Mouse (Mus musculus) adrenal gland, adult 18-20 months (tissue): ENCODE data around the gene Aldoc. TPM values are rescaled to one million over a fixed set of nuclear protein-coding genes. Genes with fewer than 3 reads are reported as not detected.

Source experiments
- DNase-seq, 2 experiments: peaks; one replicate each; pipeline ENCODE4 v3.0.0; 2021 to 2022; ENCODE audit warnings: low spot score in 2 of 2
- total RNA-seq, 2 experiments: library from RNA; stranded (reverse); gene quantifications; 1 replicate in 1 of 2; 2 replicates in 1 of 2; pipeline ENCODE4 v1.2.3; 2021

The Aldoc gene
- total RNA-seq, 2 experiments from 2014 or later, result 20.8 to 26.9 TPM

DNA sequence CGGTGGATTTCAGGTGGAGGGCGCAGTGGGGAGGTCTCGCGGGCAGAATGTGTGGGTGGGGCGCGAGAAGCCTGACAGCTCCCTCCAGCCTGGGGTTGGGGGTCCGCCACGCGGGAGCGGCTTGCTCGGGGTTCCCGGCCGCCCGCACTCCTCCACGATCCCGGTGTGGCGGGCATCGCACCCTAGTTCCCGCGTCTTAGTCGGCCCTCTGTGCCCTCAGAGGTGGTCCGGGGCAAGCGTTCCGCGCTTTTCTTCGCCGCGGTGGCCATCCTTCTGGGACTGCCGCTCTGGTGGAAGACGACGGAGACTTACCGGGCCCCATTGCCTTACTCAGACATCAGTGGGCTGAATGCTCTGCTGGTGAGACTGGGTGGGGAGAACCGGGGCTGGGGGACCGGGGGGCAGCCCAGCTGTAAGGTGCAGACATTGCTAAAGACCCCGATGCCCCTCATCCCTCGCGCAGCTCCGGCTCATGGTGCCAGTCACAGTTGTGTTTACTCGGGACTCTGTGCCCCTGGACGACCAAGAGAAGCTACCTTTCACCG is 5.8 kb downstream of the Aldoc start:
- no peak for DNase-seq

DNA sequence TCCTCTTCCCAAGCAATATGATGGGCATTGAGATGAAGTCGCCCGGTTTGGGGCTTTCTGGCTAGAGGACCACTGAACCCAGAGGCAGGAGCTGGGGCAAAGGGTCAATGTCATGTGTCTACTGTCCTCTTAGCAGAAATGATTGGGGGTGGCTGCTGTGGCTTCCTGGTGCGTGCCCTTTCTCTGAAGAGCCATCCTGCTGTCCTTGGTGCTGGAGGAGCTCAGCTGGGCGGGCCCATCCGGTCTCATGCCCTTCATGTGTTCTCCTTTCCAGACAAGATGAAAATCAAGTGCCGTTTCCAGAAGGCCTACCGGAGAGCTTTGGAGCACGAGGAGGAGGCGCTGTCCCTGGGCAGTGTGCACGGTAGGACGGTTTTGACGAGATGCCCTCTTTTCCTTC is 9.9 kb downstream of the Aldoc start:
- DNase-seq, result no peak

DNA sequence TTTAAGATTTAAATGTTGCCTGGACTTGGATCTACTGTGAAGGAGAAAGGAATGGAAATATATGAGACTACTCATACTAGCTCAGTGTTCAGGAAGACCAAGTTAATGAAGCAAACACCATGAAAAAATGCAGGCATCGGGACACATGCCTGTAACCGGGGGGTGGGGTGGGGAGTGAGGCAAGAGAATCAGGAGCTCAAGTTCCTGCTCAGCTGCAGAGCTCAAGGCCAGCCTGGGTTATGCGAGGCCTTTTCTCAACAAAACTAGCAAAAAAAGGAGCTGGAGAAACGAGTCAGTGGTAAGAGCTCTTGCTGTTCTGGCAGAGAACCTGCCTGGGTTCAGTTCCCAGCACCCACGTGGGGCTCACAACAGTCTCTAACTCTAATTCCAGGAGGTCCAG is 11.2 kb downstream of the Aldoc start:
- no peak for DNase-seq

DNA sequence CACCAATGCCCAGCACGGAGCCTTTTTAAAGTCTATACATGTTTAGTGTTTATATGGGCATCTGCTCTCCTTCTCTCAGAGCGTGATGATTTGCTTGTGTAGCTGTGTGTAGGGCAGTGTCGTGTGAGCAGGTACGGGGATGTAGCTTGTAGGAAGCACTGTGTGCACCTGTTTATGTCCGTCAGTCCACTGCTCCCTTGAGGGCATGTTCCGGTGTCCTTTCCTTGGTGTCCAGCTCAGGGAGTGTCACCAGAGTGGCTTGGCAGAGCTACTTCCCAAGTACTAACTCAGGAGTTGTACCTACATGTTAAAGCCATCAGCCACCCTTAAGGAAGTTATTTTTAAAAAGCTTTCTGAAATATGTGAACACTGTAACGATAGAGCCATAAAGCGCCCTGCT is 14.3 kb downstream of the Aldoc start:
- DNase-seq, result no peak

DNA sequence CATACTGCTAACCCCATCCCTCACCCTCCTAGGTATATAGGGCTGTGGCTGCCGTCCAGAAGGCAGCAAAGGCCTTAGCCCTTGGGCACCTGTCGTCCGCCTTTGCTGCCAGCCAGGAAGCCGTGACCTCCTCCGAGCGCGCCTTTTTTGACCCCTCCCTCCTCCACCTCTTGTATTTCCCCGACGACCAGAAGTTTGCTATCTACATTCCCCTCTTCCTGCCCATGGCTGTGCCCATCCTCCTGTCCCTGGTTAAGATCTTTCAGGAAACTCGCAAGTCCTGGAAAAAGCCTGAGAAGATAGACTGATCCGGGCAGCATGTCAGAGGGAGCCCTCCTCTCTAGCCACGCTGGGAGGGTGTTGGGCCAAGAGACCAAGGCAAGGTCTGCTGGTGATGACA is 18.9 kb downstream of the Aldoc start:
- DNase-seq, result no peak

DNA sequence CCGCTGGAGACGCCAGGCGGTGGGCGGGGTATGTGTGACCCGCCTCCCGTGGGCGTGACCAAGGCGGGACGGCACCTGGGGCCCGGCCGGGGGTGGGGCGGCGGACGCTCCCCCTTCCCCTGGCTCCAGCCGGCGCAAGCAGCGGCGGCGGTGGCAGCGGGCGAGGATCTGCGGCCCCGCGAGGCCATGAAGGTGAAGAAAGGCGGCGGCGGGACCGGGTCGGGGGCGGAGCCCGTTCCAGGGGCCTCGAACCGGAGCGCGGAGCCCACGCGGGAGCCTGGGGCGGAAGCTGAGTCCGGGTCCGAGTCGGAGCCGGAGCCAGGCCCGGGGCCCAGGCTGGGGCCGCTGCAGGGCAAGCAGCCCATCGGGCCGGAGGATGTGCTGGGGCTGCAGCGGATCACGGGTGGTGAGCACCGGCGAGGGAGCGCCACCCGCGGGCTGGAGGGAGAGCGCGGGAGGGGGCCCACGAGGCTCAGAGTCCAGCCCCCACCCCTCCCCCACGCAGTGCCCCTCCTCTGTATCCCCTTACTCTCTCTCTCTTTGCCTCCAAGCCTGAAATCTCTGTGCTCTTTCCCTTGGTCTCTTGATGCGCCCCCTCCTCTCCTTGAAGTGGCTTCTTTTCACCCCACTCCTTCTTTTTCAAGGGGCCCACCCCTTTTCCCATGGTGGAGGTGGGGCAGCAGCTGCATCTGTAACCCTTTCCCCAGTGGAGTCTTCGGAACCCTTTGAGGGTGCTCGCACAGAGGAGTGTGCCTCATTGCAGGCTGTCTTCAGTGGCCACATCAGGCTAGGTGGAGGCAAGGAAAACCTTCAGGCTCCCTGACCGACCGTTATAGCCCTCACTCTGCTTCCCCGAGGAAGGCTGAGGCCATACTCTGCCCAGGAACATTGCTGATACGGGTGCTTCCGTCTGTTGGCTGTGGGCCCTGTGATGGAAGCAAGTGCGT is 20.9 kb downstream of the Aldoc start, which contains the start of gene Unc119:
Gene Unc119 (plus strand): TSS at position 102 of the 947 bp plus-strand sequence.
- DNase-seq, result peak; percentile 84 to 85

DNA sequence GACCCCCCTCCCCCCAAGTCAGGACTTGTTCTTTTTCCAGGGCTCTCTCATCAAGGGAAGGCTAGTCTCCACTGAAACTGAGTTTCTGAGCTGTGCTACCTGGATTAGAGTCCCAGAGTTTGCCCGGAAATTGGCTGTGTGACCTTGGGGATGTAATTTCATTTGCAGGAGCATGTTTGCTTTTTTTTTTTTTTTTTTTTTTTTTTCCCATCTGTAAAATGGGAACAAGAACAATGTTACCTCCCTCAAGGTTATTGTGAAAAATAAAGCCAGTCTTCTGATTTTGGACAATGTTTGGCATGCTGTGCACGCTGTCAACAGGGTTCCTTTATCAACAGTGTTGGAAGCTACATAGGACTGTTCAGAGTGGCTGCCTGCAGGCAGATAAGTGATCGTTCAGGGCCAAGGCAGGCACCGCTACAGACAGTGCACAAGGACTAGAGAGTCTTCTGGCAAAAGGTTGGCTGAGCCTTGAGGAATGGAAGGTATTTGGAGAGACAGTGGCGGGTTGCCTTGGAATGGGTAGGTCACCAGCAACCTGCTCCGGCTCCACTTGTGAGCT is 21.6 kb downstream of the Aldoc start:
- no peak for DNase-seq

DNA sequence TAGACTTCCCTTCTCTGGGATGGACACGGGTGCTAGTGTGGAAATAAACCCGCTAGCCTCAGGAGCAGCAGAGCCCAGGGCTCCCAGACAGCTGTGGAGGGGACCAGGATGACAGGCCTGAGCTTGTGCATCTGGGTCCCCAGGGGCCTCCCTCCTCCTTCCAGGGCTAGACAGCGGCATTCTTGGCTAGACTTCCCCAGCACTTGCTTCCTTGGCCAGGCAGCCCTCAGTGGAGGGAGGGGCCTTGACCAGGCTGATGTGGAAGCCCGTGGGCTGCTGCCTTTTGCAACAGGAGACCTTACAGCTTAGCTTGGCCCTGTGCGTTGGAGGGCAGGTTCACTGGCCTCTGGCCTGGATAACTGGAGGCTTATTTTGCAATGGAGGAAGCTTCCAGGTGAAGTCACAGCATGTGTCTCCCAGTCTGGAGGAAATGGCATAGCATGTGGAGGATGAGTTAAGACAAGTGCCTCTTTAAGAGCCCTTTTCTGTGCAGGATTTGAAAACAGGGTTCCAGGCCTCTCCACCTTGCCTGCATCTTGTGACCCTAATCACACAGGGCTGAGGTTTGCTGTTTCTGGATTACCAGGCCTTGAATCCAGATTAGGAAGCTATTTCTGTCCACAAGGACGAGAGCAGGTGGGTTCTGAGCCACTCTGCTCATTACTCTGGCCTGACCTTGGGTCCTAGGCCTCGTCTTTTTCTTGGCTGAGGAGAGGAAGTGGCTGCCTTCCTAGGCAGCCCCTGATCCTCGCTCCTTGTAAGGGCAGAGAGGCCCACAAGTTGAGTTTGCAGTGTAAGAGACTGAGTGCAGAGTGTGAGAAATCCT is 22.3 kb downstream of the Aldoc start:
- DNase-seq, result no peak

DNA sequence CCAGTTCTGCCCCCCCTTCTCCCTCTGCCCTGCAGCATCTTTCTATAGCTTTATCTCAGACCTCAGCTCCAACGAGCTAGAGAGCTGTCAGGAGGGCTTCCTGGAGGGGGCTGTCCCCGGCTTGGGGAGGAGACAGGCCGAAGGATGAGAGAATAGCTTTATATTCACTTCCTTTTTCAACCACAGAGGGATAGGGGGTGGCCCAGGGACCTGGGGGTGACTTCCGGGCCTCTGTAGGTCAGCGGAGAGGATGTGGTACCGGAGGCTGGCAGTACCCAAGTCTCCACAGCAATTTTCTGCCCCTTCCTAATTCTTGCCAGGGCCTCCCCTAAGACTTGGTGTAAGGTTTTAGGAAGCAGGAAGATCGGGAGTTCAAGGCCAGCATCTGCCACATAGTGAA is 23.0 kb downstream of the Aldoc start:
- DNase-seq, result no peak

DNA sequence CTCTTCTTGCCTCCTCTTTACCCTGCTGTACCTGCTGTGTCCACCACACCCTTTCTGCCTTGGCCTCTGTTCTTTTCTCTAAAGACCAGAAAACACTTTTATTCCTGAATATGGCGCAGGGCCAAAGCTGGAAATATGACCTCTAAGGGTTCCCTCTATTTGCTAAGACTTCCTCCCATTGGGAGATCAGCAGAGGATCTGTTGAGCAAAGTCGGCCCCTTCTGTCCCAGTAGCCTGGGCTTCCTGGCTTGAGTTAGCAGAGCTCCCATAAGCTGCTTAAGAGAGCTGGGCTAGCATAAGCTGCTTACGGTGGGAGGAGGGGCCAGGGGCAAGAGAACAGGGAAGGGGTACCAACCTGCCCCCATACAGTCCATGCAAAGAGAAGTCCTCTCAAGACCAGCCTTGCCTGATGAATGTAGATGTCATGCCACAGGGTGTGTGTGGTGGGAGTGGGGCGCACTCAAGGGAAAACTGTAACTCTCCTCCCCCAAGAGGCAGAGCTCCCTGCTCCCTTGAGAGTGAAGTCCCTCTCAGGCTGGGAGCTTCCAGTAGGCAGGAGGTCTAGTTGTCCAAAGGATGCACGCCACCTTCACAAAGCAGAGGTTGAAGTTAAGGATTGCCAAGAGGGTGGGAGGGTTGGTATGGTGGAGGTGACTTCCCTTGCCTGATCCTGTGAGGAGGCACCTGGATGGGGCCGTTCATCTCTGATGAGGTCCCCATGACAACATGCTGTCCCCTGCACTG is 23.7 kb downstream of the Aldoc start:
- DNase-seq, result no peak

DNA sequence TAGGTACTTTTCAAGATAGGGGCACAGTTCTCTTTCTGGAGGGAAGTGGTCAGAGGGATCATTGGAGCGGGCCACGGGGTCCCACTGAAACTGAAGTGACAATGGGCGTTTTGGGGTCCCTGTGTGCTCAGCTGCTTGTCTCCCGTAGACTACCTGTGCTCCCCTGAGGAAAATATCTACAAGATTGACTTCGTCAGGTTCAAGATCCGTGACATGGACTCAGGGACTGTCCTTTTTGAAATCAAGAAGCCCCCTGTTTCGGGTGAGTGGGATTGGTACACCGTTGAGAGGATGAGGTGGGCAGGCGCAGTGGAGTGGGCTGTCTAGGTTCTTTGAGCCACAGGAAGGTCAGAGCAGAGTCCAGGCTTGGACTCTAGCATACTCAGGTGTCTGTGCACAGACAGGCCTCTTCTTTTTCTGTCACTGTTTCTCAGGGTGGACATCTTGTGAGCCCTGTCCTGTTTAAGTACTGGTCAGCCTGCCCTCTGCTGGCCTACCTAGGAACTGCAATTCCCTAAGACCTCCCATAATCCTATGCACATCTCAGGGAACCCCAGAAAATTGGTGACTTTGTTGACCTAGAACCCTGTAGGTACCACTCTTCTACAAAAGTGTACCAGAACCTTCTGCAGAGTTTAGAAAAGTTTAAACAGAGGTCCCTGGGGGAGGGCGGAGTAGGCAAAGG is 24.4 kb downstream of the Aldoc start:
- peak; percentile 68 for DNase-seq

DNA sequence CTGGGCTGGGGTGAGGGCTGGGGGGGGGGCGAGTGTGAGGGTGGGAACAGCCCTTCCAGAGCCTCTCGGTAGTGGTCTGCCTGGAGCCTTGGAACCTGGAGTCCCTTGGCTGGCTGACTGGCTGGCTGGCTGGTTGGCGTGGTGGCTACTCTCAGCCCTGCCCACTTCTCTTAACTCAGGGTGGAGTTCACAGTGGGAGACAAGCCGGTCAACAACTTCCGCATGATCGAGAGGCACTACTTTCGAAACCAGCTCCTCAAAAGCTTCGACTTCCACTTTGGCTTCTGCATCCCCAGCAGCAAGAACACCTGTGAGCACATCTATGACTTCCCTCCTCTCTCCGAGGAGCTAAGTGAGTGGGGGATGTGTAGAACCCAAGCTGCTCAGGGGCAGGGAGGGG is 25.1 kb downstream of the Aldoc start:
- DNase-seq, result no peak

DNA sequence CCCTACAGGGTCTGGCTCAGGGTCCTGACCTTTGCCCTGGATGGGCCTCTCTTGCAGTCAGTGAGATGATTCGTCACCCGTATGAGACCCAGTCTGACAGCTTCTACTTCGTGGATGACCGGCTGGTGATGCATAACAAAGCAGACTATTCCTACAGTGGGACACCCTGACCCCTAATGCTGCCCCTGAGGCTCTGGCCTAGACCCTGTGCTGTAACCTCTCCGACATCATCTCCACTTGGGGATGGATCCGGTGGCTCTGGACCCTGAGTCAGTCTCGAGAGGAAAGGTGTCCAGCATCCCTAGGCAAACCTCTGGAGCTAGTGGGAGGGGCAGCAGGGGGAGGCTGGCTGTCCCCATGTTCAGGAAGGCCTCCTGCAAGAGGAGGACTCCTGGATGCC is 25.7 kb downstream of the Aldoc start:
- no peak for DNase-seq

DNA sequence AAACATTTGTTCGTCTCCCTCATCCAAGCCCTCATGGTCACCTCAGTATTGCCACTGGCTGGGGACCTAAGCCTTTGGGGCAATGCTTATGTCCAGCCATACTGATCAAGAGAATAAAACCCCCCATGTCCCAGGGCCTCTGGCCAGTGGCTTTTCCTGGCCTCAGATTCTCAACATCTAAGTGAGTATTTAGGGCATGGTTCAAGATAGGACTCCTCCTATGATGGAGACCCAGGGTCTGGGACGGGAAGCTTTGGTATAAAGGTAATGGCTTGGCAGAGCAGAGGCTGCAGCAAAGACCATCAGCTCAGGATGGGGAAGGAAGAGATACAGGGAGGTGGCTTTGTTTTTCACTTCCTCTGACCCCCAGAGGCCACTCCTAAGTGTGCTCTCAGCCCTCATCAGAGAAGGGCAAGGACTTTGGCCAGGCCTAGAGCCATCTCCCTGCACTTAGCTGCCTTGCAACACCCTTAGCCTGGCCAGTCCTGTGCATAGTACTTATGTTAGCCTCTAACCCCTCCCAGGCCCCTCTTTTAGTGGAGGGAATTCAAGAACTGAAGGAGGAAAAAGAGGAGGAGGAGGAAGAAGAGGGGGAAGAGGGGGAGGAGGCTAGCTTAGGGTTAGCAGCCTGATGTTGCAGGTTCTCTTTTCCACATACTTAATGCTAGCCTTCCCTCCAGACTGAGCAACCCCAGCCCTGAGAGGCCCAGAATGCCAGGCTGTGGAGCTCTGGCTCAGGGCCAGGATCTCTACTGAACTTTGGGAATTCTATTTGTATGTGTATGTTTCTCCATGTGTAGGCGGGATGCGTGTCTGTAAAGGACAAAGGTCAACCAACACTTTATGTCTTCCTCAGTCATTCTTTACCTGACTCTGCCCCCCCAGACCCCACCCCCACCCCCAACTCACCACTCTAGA is 26.9 kb downstream of the Aldoc start:
- no peak for DNase-seq

DNA sequence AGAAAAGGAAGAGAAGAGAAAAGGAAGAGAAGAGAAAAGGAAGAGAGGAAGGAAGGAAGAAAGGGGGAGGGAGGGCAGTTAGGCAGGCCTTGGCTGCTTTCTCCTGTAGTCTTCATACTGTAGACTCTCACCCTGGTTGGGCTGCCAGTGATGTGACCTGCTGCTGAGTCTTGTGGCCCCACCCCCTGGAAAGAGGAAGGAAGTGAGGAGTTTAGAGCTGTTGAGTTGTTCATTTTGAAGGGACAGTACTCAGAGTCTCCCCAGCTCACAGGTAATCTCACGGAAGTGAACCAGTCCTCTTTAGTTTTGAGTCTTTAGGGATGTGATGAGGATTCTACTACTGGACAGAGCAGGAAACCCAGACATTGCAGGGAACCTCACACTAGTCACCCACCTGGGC is 30.3 kb downstream of the Aldoc start:
- no peak for DNase-seq

DNA sequence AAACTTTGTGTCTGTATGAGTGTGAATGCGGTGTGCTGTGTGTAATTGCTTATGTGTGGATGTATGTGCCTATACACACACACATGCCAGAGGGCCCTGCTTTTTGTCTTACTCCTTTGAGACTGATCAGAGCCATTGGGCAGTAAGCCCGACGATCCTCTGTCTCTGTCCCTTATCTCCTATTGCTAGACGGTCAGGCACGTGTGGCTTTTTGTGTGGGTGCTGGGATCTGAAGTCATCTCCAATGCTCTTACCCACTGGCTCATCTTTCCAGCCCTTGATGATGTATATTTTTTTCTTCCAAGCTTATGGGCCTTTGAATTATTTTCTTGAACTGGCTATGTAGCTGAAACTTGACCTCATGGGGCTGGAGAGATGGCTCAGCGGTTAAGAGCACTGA is 32.1 kb downstream of the Aldoc start:
- no peak for DNase-seq

DNA sequence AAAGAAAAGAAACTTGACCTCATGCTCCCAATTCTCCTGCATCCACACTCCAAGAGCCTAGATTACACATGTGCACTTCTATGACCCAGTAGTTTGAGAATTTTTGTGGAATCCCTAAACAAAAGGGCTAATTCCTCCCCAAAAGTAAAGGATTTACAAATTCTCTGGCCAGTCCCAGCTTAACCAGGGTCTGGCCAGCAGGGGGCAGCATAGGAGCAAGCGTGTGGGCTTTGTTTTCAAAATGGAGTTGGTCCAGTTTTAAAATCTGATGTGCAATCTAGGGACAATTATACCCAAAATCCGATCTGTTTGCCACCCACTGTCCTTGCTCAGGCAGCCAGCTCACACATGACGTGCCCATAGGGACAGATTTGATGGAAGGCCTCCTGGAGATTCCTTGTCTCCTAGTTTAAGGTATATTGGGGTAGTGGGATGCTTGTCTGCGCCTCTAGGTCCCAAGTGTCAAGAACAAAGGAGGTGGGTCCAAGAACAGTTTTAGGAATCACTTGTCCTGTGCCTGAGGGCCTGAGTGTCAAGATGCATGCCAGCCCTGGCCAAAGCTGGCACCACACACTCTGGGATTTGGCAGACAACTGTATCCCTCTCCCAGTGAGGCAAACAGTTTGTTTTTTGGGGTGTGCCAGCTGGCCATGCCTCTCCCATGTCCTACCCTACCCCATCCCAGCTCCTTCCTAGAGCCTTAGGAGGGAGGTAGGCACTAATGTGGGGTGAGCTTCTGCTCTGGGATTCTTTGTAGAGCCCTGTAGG is 32.9 kb downstream of the Aldoc start:
- DNase-seq, result peak; percentile 78 to 80

DNA sequence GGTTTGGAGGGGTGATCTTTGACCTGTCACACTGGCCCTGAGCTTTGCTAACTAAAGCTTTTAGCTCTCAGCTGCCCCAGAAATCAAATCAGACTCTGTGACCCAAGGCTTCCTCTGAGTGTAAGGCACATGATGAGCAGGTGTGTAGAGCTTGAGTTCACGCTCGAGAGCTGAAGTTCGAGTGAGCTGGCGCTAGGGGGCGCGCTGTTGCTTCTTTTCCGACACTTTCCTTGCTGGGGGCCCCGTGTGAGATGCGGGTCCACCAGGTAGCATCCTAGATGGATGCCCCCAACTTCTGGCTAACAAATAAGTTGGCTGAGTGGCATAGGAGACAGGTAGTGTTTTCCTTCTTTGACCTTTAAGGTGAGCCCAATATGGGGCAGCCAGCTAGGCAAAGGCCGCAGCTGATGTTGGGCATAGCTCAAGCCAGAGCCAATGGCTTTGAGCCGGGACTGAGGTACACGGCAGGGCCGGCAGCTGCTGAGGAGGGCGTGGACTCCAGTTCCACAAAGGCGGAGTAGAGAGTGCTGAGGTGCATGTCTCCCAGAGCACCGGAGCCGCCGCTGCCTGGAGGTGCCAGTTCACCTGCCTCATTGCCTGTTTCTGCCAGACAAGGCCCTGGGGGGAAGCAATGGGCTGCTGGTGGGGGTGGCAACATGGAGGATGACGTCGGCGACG is 35.7 kb downstream of the Aldoc start:
- no peak for DNase-seq
